Mouse (Mus musculus) forebrain, embryonic 13.5 days (tissue): ENCODE data around the gene Fam104a. TPM values are rescaled to one million over a fixed set of nuclear protein-coding genes. Genes with fewer than 3 reads are reported as not detected.

Source experiments
- ATAC-seq: fragments of 200-750 bp; cut with Nextera tagmentation; 2 replicates; pipeline ENCODE4 v1.8.0; 2017
- H3K27ac ChIP-seq: fragments of 300-500 bp; sonication (generic); 2 replicates; pipeline ENCODE4 v1.5.1; 2015; ENCODE audit warnings: inconsistent platforms, mild to moderate bottlenecking, moderate library complexity
- H3K27me3 ChIP-seq: fragments of 300-500 bp; sonication (generic); 2 replicates; pipeline ENCODE4 v1.6.1; 2015; ENCODE audit warnings: mild to moderate bottlenecking, inconsistent platforms
- H3K36me3 ChIP-seq: fragments of 300-500 bp; sonication (generic); 2 replicates; pipeline ENCODE4 v1.6.1; 2015; ENCODE audit warnings: mild to moderate bottlenecking, inconsistent platforms; ENCODE audit not compliant: poor library complexity, severe bottlenecking
- H3K4me1 ChIP-seq: fragments of 300-500 bp; sonication (generic); 2 replicates; pipeline ENCODE4 v1.6.1; 2015; ENCODE audit warnings: inconsistent platforms
- H3K4me2 ChIP-seq: fragments of 300-500 bp; sonication (generic); 2 replicates; pipeline ENCODE4 v1.6.1; 2015; ENCODE audit warnings: inconsistent platforms, mild to moderate bottlenecking, moderate library complexity
- H3K4me3 ChIP-seq: fragments of 300-500 bp; sonication (generic); 2 replicates; pipeline ENCODE4 v1.5.1; 2015; ENCODE audit warnings: mild to moderate bottlenecking, inconsistent platforms
- H3K9ac ChIP-seq: fragments of 300-500 bp; sonication (generic); 2 replicates; pipeline ENCODE4 v1.6.1; 2015; ENCODE audit warnings: mild to moderate bottlenecking, inconsistent platforms
- H3K9me3 ChIP-seq: fragments of 300-500 bp; sonication (generic); replicated peaks from 2 replicates; pipeline ENCODE4 v1.6.1; 2016; ENCODE audit warnings: inconsistent platforms
- WGBS: fragments of 180-500 bp; shearing (Covaris S2); methylation state at CpG from one replicate; pipeline ENCODE4 v1.1.7; 2015; 5-methylcytosine and 5-hydroxymethylcytosine counted together
- polyA plus RNA-seq: library from polyadenylated mRNA; unstranded; fragments of >200 nt; fragmentation: Nextera tagmentation; extraction: Ambion mirVana; gene quantifications from 2 replicates; pipeline ENCODE4 v1.2.1, GENCODE M21; 2015

Fam104a gene
- polyA plus RNA-seq, 1 experiment from 2014 or later: 51.9 TPM

- no peaks in the 10 kb centered on the region for H3K36me3 ChIP-seq
- no peak overlapping the region for H3K4me2 ChIP-seq
- H3K4me1 ChIP-seq: no peaks in the 10 kb centered on the region
- H3K27ac ChIP-seq: no peak overlapping the region
- no peak overlapping the region for H3K4me3 ChIP-seq
- H3K27me3 ChIP-seq: no peaks in the 10 kb centered on the region
- WGBS: 95% methylated on average over 2 of the region's 2 CpGs
- H3K9me3 ChIP-seq: no peaks in the 10 kb centered on the region
- no peak for ATAC-seq
- no peak overlapping the region for H3K9ac ChIP-seq
These were observed 32.2 kb upstream of the Fam104a start for GRCm38 (mm10) chr11:113716132-113716531.

DNA sequence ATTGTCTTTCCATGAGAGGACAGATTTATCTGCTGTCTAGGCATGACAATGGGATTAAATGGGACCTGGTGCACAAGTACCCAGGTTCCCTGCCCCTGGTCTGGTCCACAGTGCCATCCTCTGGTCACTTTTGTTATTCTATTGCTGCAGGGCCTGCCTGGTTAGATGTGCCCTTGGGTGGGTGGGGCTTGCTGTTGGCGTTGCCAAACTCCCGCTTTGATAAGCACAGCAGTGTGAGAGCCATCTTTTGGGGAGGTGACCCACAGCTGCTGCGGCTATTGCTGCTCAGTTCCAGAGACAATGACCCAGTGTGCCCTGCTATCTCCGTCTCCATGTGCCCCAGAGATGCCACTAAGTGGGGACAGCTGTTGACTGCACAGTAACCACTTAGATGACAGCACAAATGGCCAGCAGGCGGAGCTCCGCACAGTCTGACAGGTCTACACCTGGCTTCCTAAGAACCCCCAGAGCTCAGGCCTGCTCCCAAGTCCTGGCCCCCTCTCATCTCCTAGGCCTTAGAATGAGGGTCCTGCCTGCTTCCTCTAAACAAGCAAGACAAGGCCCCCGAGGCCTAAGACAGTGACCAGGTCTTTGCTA is 31.2 kb upstream of the Fam104a start:
- 76% methylated on average over 7 of the region's 7 CpGs for WGBS
- Histone ChIP-seq H3K36me3 (no peaks in the 10 kb centered on the region), H3K4me2 (no peak overlapping the region), H3K27me3 (no peaks in the 10 kb centered on the region), H3K9ac (no peak overlapping the region), H3K9me3 (no peaks in the 10 kb centered on the region), H3K4me3 (no peak overlapping the region), H3K27ac (no peak overlapping the region), H3K4me1 (peaks cover 7% of the 10 kb centered on the region)
- 0 out of 2 replicates have a peak, but pooled peaks have one; percentile 38 for ATAC-seq

GRCm38 (mm10) chr11:113711061-113711460 is 27.1 kb upstream of the Fam104a start:
- Histone ChIP-seq H3K4me2 (no peak overlapping the region), H3K9me3 (no peaks in the 10 kb centered on the region), H3K4me3 (no peak overlapping the region), H3K36me3 (peaks cover 15% of the 10 kb centered on the region), H3K27me3 (peaks cover 13% of the 10 kb centered on the region), H3K9ac (no peak overlapping the region), H3K27ac (no peak overlapping the region), H3K4me1 (peaks cover 21% of the 10 kb centered on the region)
- ATAC-seq: no peak
- WGBS: 38% methylated on average over 1 of the region's 1 CpGs

- H3K27ac ChIP-seq: peak overlapping the region; percentile 54
- peaks cover 13% of the 10 kb centered on the region for H3K27me3 ChIP-seq
- ATAC-seq: peak; percentile 45
- H3K4me2 ChIP-seq: peak overlapping the region; percentile 29
- WGBS: 2% methylated on average over 10 of the region's 10 CpGs
- peaks cover 15% of the 10 kb centered on the region for H3K36me3 ChIP-seq
- H3K4me3 ChIP-seq: no peak overlapping the region
- H3K4me1 ChIP-seq: peaks cover 21% of the 10 kb centered on the region
- H3K9ac ChIP-seq: peak overlapping the region; percentile 60
- H3K9me3 ChIP-seq: no peaks in the 10 kb centered on the region
These were observed 26.4 kb upstream of the Fam104a start for GRCm38 (mm10) chr11:113710257-113710777.

DNA sequence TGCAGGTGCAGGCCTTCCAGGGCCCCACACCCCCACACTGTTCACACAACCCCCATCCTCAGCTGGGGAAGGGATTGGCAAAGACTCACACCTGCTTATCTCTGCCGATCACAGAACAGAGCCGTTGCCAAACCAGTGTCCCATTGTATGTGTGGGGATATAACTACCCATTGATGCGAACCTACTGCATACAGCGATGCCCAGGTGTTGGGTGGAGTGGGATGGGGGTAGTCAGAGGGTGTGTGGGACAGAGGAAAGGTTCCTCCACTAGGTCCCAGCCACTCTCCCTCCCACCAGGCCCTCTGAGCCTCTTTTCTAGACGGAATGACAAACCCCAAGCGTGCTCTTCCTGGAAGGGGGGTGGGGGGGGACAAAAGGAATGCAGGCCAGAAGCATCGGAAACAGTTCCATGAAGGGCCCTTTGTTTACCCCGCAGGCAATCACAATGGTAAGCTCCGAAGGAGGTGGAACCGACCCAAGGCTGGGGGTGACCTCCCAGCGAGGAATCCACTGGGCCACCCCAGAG is 25.8 kb upstream of the Fam104a start, which contains the start of gene Cpsf4l:
Gene Cpsf4l, minus strand, starts transcription at position 287 of the 526 bp plus-strand sequence.
- Histone ChIP-seq H3K36me3 (peaks cover 15% of the 10 kb centered on the region), H3K27ac (peak within 1 kb of the TSS; percentile 54), H3K9me3 (no peaks in the 10 kb centered on the region), H3K4me1 (peaks cover 21% of the 10 kb centered on the region), H3K27me3 (peaks cover 13% of the 10 kb centered on the region), H3K9ac (peak within 1 kb of the TSS; percentile 60), H3K4me2 (peak within 1 kb of the TSS; percentile 29), H3K4me3 (no peak within 1 kb of the TSS)
- peak; percentile 59 for ATAC-seq
- 2% methylated on average over 11 of the region's 11 CpGs for WGBS

- 9% methylated on average over 15 of the region's 15 CpGs for WGBS
- no peak overlapping the region for H3K4me3 ChIP-seq
- no peak overlapping the region for H3K27ac ChIP-seq
- peaks cover 15% of the 10 kb centered on the region for H3K36me3 ChIP-seq
- no peak for ATAC-seq
- peaks cover 21% of the 10 kb centered on the region for H3K4me1 ChIP-seq
- H3K9ac ChIP-seq: peak overlapping the region; percentile 60
- no peaks in the 10 kb centered on the region for H3K9me3 ChIP-seq
- H3K4me2 ChIP-seq: no peak overlapping the region
- peaks cover 13% of the 10 kb centered on the region for H3K27me3 ChIP-seq
These were observed 25.3 kb upstream of the Fam104a start for GRCm38 (mm10) chr11:113709272-113709671.

DNA sequence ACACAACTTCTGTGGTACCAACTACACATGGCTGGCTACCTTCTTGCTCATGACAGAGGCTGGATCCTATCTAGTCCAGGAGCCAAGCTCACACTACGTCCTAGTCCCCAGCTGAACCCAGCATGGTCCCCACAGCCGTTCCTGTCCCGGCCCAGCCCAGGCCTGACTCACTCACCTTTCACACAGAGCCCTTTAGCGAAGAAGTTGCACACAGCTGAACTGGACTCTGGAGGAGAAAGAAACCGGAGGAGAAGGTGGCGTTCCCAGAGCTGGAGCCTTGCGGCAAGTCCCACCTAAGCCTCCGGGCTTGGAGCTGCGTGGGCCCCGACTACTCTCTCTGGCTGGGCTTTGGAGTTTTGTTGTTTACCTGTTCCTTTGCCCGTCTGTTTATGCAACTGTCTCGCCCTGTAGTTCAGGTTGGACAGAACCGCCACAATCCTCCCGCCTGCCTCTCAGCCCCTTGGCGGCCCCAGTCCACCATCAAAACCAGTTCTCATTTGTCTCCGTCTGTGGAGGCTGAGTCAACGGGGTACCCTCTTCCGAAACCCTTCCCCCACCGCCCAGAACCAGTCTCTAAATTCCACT is 24.8 kb upstream of the Fam104a start:
- Histone ChIP-seq H3K36me3 (peaks cover 15% of the 10 kb centered on the region), H3K4me2 (no peak overlapping the region), H3K27ac (no peak overlapping the region), H3K9ac (0 out of 2 replicates have a peak overlapping the region, but pooled peaks have one; percentile 60), H3K4me3 (no peak overlapping the region), H3K9me3 (no peaks in the 10 kb centered on the region), H3K4me1 (peaks cover 24% of the 10 kb centered on the region), H3K27me3 (peaks cover 13% of the 10 kb centered on the region)
- WGBS: 50% methylated on average over 19 of the region's 19 CpGs
- no peak for ATAC-seq

GRCm38 (mm10) chr11:113705966-113706652 is 22.2 kb upstream of the Fam104a start:
- Histone ChIP-seq H3K9ac (no peak overlapping the region), H3K9me3 (no peaks in the 10 kb centered on the region), H3K27me3 (peaks cover 13% of the 10 kb centered on the region), H3K36me3 (peaks cover 15% of the 10 kb centered on the region), H3K4me3 (no peak overlapping the region), H3K4me1 (peaks cover 24% of the 10 kb centered on the region), H3K27ac (no peak overlapping the region), H3K4me2 (no peak overlapping the region)
- 87% methylated on average over 15 of the region's 15 CpGs for WGBS
- ATAC-seq: no peak

- no peak overlapping the region for H3K27ac ChIP-seq
- H3K4me1 ChIP-seq: peaks cover 3% of the 10 kb centered on the region; the same call in 1 of the 2 replicates
- peaks cover 5% of the 10 kb centered on the region; the same call in 1 of the 2 replicates for H3K27me3 ChIP-seq
- no peak overlapping the region for H3K9ac ChIP-seq
- no peaks in the 10 kb centered on the region for H3K9me3 ChIP-seq
- ATAC-seq: peak; percentile 69
- 38% methylated on average over 5 of the region's 5 CpGs for WGBS
- H3K4me3 ChIP-seq: no peak overlapping the region
- H3K36me3 ChIP-seq: peaks cover 31% of the 10 kb centered on the region
- H3K4me2 ChIP-seq: no peak overlapping the region
These were observed 19.8 kb upstream of the Fam104a start for GRCm38 (mm10) chr11:113703758-113704157.

GRCm38 (mm10) chr11:113699643-113700042 is 15.7 kb upstream of the Fam104a start:
- H3K4me2 ChIP-seq: no peak overlapping the region

GRCm38 (mm10) chr11:113698013-113698545 is 14.1 kb upstream of the Fam104a start:
- no peaks in the 10 kb centered on the region for H3K27me3 ChIP-seq
- no peak overlapping the region for H3K27ac ChIP-seq
- no peak overlapping the region for H3K9ac ChIP-seq
- H3K4me2 ChIP-seq: no peak overlapping the region
- H3K4me1 ChIP-seq: no peaks in the 10 kb centered on the region
- ATAC-seq: no peak
- H3K9me3 ChIP-seq: no peaks in the 10 kb centered on the region
- H3K36me3 ChIP-seq: peaks cover 70% of the 10 kb centered on the region
- no peak overlapping the region for H3K4me3 ChIP-seq
- 78% methylated on average over 12 of the region's 12 CpGs for WGBS

More at GRCm38 (mm10) chr11:113699643-113700042, 15.7 kb upstream of the Fam104a start:
- Histone ChIP-seq H3K4me1 (peaks cover 3% of the 10 kb centered on the region; the same call in 1 of the 2 replicates), H3K9me3 (no peaks in the 10 kb centered on the region), H3K36me3 (peaks cover 54% of the 10 kb centered on the region), H3K4me3 (no peak overlapping the region), H3K27ac (no peak overlapping the region), H3K27me3 (no peaks in the 10 kb centered on the region), H3K9ac (no peak overlapping the region)
- WGBS: 93% methylated on average over 7 of the region's 7 CpGs
- ATAC-seq: no peak
